Mouse (Mus musculus): ENCODE data around the gene Dock4. TPM values are rescaled to one million over a fixed set of nuclear protein-coding genes. Genes with fewer than 3 reads are reported as not detected.
A peak's percentile ranks its signal among the peaks of the same experiment; 100 is the strongest.
"Not testable (repeated sequence)": the region's sequence is repeated elsewhere in the genome, so short reads cannot be mapped to it uniquely, and the experiment has no call there.

Dock4 gene
- total RNA-seq, 1 experiment from 2014 or later = 20.7 TPM

DNA sequence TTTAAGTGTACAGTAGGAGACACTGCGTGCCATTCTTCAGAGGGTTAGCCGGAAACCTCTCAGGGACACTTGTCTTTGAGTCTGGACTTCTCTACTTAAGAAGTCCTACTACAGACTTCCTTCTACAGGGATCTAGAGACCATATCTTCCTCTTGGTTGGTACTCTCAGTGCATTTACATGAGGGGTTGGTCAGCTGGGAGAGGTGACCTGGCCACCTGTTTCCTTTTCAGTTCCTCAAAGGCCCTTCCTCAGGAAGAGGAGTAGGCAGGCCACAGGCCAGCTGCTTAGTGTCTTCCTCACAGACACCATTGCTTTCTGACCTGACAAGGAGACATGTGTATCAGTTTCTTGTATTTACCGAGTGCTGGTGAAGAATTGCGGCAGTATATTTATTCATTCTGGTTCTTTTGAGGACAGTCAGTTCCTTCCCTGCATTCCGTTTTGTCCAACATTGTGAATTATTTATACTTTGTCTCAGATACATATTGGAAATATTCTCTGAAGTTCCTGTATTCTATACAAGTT is 380.2 kb downstream of the Dock4 start:
- DNase-seq = no peak

DNA sequence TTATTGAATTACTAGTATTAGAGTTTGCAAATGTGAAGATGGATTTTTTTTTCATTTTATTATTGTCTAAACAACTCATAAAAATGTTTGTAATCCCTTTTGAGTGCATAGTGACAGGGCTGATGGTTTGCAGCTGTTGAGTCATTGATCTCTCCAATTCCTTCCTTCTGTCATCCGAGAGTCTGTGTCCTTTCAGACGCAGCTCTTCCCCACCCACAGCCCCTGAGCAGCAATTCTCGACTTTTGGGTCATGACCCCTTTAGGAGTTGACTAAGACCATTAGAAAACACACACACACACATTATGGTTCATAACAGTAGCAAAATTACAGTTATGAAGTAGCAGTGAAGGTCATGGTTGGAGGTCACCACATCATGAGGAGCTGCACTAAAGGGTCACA is 380.7 kb downstream of the Dock4 start:
- DNase-seq = no peak

DNA sequence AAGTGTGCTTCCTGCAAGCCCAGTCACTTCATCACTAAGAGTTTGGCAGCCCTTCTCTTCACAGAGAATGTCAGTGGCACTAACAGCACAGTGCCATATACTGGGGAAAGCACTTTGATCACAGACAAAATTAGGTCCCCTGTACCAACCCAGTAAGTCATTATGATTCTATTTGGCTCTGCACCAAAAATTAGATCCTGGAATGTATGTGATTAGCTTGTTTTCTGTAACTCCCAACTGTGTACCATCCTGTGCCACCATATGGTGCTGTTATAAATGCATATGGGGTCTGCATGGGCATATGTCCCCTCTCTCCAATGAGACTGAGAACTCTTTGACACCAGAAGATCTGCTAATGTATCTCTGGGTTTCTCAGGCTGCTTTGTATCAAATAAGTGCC is 382.3 kb downstream of the Dock4 start:
- DNase-seq = no peak

- DNase-seq = no peak
These were observed 383.5 kb downstream of the Dock4 start for GRCm38 (mm10) chr12:40829269-40829668.

GRCm38 (mm10) chr12:40832157-40832556 is 386.4 kb downstream of the Dock4 start:
- no peak for DNase-seq

GRCm38 (mm10) chr12:40836924-40837323 is 391.2 kb downstream of the Dock4 start:
- DNase-seq = no peak

DNA sequence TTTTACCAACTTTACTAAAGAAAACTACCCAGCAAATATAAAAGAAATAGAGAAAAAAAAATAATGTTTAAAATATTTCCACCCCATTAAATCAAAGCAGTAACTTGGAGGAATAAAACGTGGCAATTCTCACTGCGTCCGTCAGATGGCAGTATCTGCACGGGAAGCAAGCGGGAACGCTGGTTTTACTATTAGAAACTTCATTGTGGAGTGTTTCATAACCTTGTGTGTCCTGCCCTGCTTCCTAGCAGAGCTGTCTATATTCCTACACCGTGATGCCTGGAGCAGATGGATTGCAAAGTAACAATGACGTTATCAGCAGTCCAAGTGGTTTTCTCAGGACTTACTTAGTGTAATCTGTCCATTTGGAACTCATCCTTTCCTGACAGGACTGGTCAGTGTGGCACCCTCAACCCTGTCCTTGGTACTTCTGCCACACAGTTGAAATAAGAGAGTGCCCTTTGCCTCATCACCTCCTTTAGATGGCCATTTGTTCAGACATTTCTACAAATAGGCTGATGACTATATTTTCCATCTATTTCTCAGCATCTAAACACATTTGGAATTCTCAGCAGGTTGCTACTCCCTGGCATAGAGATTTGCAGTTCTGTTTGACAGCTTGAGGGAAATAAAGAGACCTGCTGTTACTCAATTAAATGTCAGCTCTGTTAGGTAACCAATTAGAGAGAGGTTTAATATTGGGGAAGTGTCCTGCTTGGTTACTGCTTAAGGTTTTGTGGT is 392.0 kb downstream of the Dock4 start:
- peak; percentile 62 for DNase-seq

GRCm38 (mm10) chr12:40838338-40838695 is 392.6 kb downstream of the Dock4 start:
- DNase-seq = no peak

GRCm38 (mm10) chr12:40838940-40839339 is 393.2 kb downstream of the Dock4 start:
- DNase-seq = no peak

DNA sequence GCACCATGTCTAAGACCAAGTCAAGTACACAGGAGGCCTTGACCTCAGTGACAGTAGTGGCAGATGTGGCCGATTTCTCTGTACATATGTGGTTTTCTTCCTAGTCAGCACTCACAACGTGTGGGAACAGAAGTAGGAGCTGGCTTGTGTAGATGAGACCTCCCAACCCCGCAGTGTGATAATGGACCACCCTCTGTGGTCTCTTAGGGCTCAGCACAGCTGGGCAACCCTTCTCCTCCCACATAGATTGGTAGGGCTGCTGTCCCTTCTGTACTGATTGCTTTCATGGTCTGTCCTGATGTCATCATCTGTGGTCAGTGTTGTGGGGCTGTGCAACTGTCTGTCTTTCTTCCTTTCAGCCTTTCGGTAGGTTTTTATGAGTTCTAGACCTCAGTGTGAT is 394.1 kb downstream of the Dock4 start:
- DNase-seq = no peak

GRCm38 (mm10) chr12:40842251-40842988 is 396.7 kb downstream of the Dock4 start:
- no peak for DNase-seq

DNA sequence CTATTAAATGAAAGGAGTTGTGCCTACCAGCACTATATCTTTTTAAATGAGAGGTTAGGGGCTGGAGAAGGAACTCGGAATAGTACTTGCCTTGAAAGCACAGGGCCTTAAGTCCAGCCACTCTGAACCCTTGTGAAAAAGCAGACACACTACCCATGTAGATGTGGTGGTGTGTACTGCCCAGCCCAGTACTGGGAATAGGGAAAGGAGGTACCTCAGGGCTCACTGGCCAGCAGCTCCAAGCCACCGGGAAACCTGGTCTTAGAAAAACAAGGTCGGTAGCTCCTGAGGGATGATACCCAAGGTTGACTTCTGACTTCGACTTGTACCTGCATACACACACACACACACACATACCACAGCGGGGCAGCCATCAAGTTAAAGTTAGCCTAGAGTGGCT is 397.2 kb downstream of the Dock4 start:
- no peak for DNase-seq

GRCm38 (mm10) chr12:40843474-40844080 is 397.8 kb downstream of the Dock4 start:
- no peak for DNase-seq

DNA sequence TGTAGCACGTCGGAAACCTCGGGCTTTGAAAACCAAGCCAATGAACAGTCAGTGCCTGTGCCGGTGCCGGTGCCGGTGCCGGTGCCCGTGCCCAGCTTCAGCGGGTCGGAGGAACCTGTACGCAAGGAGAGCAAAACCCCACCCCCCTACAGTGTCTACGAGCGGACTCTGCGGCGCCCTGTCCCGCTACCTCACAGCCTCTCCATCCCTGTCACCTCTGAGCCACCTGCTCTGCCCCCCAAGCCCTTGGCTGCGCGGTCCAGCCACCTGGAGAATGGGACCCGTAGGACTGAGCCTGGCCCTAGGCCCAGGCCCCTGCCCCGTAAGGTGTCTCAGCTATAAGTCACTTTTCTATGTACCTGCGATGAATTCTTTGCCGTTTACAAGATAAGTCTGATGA is 398.6 kb downstream of the Dock4 start:
- DNase-seq = no peak

GRCm38 (mm10) chr12:40854705-40855367 is 409.1 kb downstream of the Dock4 start:
- DNase-seq = no peak

DNA sequence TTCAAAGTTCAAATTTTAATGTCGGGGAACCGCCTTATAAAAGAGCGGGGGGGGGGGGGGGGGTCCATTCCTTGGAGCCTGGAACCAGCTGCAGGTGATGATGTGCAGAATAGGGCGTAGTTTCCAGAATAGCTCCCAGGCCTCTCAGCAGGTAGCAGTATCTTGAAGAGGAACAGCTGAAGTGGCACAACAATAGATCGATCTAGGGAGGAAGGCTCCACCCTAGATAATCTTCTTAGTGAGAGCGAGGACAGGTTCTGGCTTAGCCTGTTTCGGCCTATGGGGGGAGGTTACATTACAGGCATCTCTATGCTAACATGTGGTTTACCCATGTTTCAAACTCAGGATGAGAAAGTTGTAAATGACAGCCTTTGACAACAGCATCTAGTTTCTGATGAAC is 411.7 kb downstream of the Dock4 start:
- no peak for DNase-seq

DNA sequence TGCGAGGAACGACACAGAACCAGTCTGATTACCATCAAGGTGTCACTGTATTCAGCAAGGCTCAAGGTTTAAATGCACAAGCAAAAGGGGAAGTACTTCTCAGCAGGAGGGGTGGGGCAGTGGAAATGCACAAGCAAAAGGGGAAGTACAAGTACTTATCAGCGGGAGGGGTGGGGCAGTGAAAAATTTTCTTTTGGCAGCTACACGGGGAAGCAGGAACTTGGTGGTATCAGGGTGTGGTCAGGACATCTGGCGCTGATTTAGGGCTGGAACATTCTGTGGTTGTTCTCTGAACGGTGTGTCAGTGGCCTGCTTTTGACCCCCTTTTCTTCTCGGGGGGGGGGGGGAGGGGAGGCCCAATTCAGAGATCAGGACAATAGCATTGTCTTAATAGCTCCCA is 413.0 kb downstream of the Dock4 start:
- not testable (repeated sequence) for DNase-seq

- DNase-seq = no peak
These were observed 424.6 kb downstream of the Dock4 start for GRCm38 (mm10) chr12:40870387-40870786.

DNA sequence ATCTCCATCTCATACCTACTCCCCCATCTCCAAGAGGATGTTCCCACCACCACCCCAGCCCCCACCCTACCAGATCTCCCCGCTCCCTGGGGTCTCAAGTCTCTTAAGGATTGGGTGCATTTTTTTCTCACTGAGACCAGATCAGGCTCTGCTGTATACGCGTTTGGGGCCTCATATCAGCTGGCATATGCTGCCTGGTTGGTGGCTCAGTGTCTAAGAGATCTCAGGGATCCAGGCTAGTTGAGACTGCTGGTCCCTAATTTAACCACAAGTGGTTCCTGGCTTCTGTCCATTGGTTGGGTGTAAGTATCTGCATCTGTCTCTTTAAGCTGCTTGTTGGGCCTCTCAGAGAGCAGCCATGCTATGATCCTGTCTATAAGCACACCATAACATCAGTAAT is 427.0 kb downstream of the Dock4 start:
- no peak for DNase-seq

GRCm38 (mm10) chr12:40873267-40873666 is 427.5 kb downstream of the Dock4 start:
- not testable (repeated sequence) for DNase-seq

DNA sequence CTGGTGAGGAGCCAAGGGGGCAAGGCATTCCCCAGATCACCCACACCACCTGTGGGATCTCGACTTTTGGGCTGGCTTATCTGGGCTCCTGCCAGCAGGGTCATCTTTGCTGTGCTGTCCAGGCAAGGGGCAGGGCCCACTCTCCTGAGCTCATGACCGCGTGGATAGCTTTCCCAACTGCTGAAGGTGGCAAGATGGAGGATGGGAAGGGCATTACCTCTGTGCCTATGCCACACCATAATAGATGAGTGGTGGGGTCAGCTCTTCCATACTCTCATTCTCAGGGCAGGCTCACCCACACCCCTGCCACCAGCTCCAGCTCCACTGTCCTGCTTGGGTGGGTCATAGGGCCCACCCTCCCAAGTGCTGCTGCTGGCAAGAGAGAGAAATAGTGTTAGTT is 439.2 kb downstream of the Dock4 start:
- no peak for DNase-seq

DNA sequence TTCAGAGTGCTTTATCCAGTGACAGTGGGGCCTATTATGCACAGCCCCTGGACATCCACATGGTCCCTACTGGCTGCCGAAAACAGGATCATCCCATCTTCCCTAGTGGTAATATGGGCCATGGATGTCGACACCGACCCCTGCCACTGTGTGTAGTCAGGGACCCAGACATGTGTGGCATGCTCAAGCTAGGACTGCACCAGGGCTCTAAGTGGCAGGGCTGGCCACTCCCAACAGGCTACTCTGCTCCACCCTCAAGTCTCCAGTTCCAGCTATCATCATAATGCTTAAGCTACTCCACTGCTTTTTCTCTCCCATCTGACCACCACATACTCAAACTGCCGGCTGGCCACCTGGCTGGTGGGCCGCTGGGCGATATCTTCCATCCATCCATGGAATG is 439.6 kb downstream of the Dock4 start:
- DNase-seq = no peak

DNA sequence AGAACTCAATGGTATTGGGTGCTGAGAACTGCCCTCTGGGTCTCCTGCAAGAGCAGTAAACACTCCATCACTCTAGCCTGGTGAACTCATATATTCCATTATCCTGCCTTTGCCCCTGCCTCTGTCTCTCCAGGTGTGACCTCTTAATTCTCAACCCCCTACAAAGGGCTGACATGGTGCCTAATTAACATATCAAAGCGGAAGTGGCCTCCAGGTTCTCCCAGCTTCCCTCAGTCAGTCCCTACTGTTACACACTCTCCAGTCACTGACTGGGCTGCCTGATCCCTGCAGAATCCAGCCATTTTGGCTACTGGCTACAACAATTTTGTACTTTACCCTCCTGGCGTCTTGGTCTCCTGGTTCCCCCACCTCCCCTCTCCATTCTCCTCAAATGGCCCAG is 441.7 kb downstream of the Dock4 start:
- no peak for DNase-seq

Data from adrenal gland, postnatal 25 days (tissue).